Mouse (Mus musculus): ENCODE measurements around the gene Cdcp1. TPM values are rescaled to one million over a fixed set of nuclear protein-coding genes. Genes with fewer than 3 reads are reported as not detected.
A peak's percentile ranks its signal among the peaks of the same experiment; 100 is the strongest.

Gene Cdcp1
- polyA plus RNA-seq, 1 experiment = 0.65 TPM

GRCm38 (mm10) chr9:123241191-123241590 lies 25.4 kb upstream of the Cdcp1 start:
- no peak for TF ChIP-seq POLR2A (IDR thresholded peaks at IDR 0.05; ENCODE audit: extremely low read depth, insufficient read depth, low read length)
- no peak overlapping the region for H3K4me3 ChIP-seq (ENCODE audit: insufficient read depth, low read length)
- H3K27ac ChIP-seq (ENCODE audit: insufficient read depth, low read length) = no peak overlapping the region
- peaks cover 7% of the 10 kb centered on the region for H3K4me1 ChIP-seq (ENCODE audit: control insufficient read depth, insufficient read depth, low read length)

DNA sequence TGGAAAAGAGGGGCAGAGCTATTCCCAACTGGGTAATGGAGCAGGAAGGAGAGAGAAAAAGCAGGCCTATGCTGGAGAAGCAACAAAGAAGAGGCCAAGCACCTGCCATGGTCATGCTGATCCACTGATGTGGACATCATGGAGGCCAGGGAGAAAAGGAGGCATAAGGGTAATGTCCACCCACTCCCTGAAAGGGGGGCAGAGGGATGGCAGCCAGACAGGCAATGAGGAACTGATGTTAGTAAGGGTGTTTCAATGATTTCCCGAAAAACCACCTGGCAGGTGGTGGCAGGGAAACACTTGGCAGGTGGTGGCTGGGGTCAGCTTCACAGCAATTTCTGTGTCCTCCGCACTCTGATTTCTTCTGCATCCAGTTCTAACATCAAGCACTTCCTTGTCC lies 24.9 kb upstream of the Cdcp1 start:
- no peak overlapping the region for H3K4me3 ChIP-seq (ENCODE audit: insufficient read depth, low read length)
- peaks cover 7% of the 10 kb centered on the region for H3K4me1 ChIP-seq (ENCODE audit: control insufficient read depth, insufficient read depth, low read length)
- TF ChIP-seq CTCF (IDR thresholded peaks at IDR 0.05; ENCODE audit: extremely low read depth, insufficient read depth, low read length) = no peak
- TF ChIP-seq POLR2A (IDR thresholded peaks at IDR 0.05; ENCODE audit: extremely low read depth, insufficient read depth, low read length) = no peak
- H3K27ac ChIP-seq (ENCODE audit: insufficient read depth, low read length) = no peak overlapping the region

DNA sequence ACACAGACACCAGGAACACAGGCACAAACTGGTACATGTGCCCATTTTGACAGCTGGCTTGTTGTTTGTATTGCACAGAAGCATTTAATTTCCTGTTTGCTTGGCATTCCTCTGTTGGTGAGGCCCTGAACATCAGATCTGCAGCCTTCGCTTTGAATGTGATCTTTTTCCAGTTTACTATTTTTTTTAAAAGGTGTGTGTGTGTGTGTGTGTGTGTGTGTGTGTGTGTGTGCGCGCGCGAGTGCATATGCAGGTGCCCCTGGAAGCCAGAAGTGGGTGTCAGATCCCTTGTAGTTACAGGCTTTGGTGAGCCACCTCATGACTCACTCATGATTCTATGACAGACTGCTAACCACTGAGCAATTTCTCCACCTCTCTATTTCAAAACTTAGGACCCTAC lies 24.4 kb upstream of the Cdcp1 start:
- H3K4me3 ChIP-seq (ENCODE audit: insufficient read depth, low read length) = no peak overlapping the region
- TF ChIP-seq CTCF (IDR thresholded peaks at IDR 0.05; ENCODE audit: extremely low read depth, insufficient read depth, low read length) (no peak), POLR2A (IDR thresholded peaks at IDR 0.05; ENCODE audit: extremely low read depth, insufficient read depth, low read length) (no peak)
- no peak overlapping the region for H3K27ac ChIP-seq (ENCODE audit: insufficient read depth, low read length)
- H3K4me1 ChIP-seq (ENCODE audit: control insufficient read depth, insufficient read depth, low read length) = peaks cover 7% of the 10 kb centered on the region

DNA sequence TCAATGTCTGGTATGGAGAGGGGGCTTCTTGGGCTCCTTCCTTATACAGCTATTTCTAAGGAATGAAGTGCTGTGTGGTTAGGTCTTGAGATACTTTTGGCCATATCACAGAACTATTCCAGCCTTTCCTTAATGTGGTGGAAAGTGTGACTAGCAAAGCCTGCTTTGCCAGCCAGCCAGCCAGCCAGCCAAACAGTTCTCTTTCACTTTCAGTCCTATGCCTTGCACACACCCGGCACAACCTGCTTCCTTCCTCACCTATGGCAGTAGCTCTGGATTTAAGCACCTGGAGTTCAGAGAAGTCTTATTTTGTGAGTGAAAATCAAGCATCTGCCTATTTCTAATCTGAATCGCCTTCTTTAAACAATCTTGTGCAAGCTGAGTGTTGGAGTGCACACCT lies 23.8 kb upstream of the Cdcp1 start:
- no peak overlapping the region for H3K4me3 ChIP-seq (ENCODE audit: insufficient read depth, low read length)
- TF ChIP-seq CTCF (IDR thresholded peaks at IDR 0.05; ENCODE audit: extremely low read depth, insufficient read depth, low read length) (no peak), POLR2A (IDR thresholded peaks at IDR 0.05; ENCODE audit: extremely low read depth, insufficient read depth, low read length) (no peak)
- H3K27ac ChIP-seq (ENCODE audit: insufficient read depth, low read length) = no peak overlapping the region
- peaks cover 7% of the 10 kb centered on the region for H3K4me1 ChIP-seq (ENCODE audit: control insufficient read depth, insufficient read depth, low read length)

GRCm38 (mm10) chr9:123238256-123239045 lies 22.6 kb upstream of the Cdcp1 start:
- Histone ChIP-seq H3K4me1 (ENCODE audit: control insufficient read depth, insufficient read depth, low read length) (peaks cover 3% of the 10 kb centered on the region; the same call in 1 of the 2 replicates), H3K4me3 (ENCODE audit: insufficient read depth, low read length) (no peak overlapping the region), H3K27ac (ENCODE audit: insufficient read depth, low read length) (0 out of 2 replicates have a peak overlapping the region, but pooled peaks have one; percentile 40)
- TF ChIP-seq CTCF (IDR thresholded peaks at IDR 0.05; ENCODE audit: extremely low read depth, insufficient read depth, low read length) (no peak), POLR2A (IDR thresholded peaks at IDR 0.05; ENCODE audit: extremely low read depth, insufficient read depth, low read length) (no peak)

GRCm38 (mm10) chr9:123237739-123238138 lies 21.9 kb upstream of the Cdcp1 start:
- H3K27ac ChIP-seq (ENCODE audit: insufficient read depth, low read length) = no peak overlapping the region; the same call in 1 of the 2 replicates
- no peak overlapping the region for H3K4me3 ChIP-seq (ENCODE audit: insufficient read depth, low read length)
- no peaks in the 10 kb centered on the region; the same call in 1 of the 2 replicates for H3K4me1 ChIP-seq (ENCODE audit: control insufficient read depth, insufficient read depth, low read length)
- no peak for TF ChIP-seq CTCF (IDR thresholded peaks at IDR 0.05; ENCODE audit: extremely low read depth, insufficient read depth, low read length)
- no peak for TF ChIP-seq POLR2A (IDR thresholded peaks at IDR 0.05; ENCODE audit: extremely low read depth, insufficient read depth, low read length)

GRCm38 (mm10) chr9:123235621-123236020 lies 19.8 kb upstream of the Cdcp1 start:
- TF ChIP-seq CTCF (IDR thresholded peaks at IDR 0.05; ENCODE audit: extremely low read depth, insufficient read depth, low read length) (no peak), POLR2A (IDR thresholded peaks at IDR 0.05; ENCODE audit: extremely low read depth, insufficient read depth, low read length) (no peak)
- no peaks in the 10 kb centered on the region; the same call in 1 of the 2 replicates for H3K4me1 ChIP-seq (ENCODE audit: control insufficient read depth, insufficient read depth, low read length)
- no peak overlapping the region for H3K27ac ChIP-seq (ENCODE audit: insufficient read depth, low read length)

GRCm38 (mm10) chr9:123229826-123230225 lies 14.0 kb upstream of the Cdcp1 start:
- TF ChIP-seq CTCF (IDR thresholded peaks at IDR 0.05; ENCODE audit: extremely low read depth, insufficient read depth, low read length) = no peak
- no peak for TF ChIP-seq POLR2A (IDR thresholded peaks at IDR 0.05; ENCODE audit: extremely low read depth, insufficient read depth, low read length)
- no peak overlapping the region for H3K4me3 ChIP-seq (ENCODE audit: insufficient read depth, low read length)
- no peaks in the 10 kb centered on the region for H3K4me1 ChIP-seq (ENCODE audit: control insufficient read depth, insufficient read depth, low read length)
- H3K27ac ChIP-seq (ENCODE audit: insufficient read depth, low read length) = no peak overlapping the region

More at GRCm38 (mm10) chr9:123235621-123236020, 19.8 kb upstream of the Cdcp1 start:
- H3K4me3 ChIP-seq (ENCODE audit: insufficient read depth, low read length) = no peak overlapping the region

DNA sequence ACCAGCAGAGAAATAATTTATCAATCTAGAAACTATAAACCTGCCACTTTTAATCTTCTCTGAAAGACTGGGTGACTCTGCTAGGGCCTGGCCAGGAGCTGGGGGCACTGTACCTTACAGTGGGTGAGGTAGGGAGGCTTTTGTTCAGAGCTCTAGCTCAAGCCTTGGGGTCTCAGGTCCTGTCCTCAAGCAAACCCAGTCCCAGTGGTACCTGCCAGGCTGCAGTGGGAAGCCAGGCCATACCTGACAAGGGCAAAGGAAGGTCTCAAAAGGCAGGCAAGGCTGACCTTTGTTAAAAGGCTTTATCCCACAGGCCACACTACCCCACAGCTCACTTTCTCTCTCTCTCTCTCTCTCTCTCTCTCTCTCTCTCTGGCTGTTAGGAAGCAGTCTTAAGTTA lies 12.8 kb upstream of the Cdcp1 start:
- TF ChIP-seq CTCF (IDR thresholded peaks at IDR 0.05; ENCODE audit: extremely low read depth, insufficient read depth, low read length) = no peak
- TF ChIP-seq POLR2A (IDR thresholded peaks at IDR 0.05; ENCODE audit: extremely low read depth, insufficient read depth, low read length) = no peak
- Histone ChIP-seq H3K4me1 (ENCODE audit: control insufficient read depth, insufficient read depth, low read length) (no peaks in the 10 kb centered on the region), H3K4me3 (ENCODE audit: insufficient read depth, low read length) (no peak overlapping the region), H3K27ac (ENCODE audit: insufficient read depth, low read length) (no peak overlapping the region)

DNA sequence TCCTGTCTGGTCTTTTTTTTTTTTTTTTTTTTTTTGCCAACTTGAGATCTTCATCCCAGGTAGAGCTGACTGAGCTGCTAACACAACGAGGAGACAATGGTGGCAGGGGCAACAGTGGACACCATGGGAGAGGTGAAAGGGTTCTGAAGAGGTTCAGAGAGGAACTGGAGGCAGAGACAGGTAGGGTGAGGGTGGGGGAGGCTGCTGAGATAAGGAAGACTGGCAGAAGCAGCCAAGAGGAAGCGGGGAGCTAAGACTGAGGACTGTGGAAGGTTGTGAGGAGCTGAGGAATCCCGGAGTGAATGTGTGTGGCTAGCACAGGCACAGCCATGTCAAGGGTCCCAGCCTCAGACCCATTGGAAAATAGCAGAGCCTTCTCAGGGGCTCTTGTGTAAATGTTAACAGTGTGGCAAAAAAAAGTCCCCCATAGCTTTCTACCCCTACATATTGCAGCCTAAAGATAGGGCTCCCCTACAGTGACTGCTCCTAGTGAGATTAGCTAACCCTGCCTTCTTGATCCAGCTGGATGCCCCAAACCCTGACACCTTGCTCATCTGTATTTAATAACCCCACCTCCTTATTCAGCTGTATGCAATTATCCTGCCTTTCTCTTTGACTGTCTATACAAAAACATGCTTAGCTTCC lies 11.4 kb upstream of the Cdcp1 start:
- Histone ChIP-seq H3K4me1 (ENCODE audit: control insufficient read depth, insufficient read depth, low read length) (no peaks in the 10 kb centered on the region), H3K4me3 (ENCODE audit: insufficient read depth, low read length) (no peak overlapping the region), H3K27ac (ENCODE audit: insufficient read depth, low read length) (no peak overlapping the region)
- TF ChIP-seq POLR2A (IDR thresholded peaks at IDR 0.05; ENCODE audit: extremely low read depth, insufficient read depth, low read length) (no peak), CTCF (IDR thresholded peaks at IDR 0.05; ENCODE audit: extremely low read depth, insufficient read depth, low read length) (no peak)
